In genomic region chr14:54239002-54239736, GRCm38 (mm10) we compare ENCODE assay signal across 8 mouse cellular contexts. TPM values are rescaled to one million over a fixed set of nuclear protein-coding genes. Genes with fewer than 3 reads are reported as not detected.
DNase-seq lines count a peak whose midpoint lies in the region; ATAC-seq and TF ChIP-seq lines count a peak whose summit lies in the region.

No protein-coding gene starts in this region.

- H3K9me3 ChIP-seq in hindbrain, embryonic 16.5 days (ENCODE audit: control insufficient read depth, low read length) = no peaks in the 10 kb centered on the region

- no peak overlapping the region for H3K9ac ChIP-seq in hindbrain, embryonic 16.5 days (ENCODE audit: low read depth, low read length)

- WGBS in hindbrain, embryonic 16.5 days = 23% methylated on average over 7 of the region's 7 CpGs

- intact Hi-C loops in left cerebral cortex, adult 2 months (cut with DNase I) = loop anchor here (1.0 kb wide), 1 partner anchor 210 kb away; no protein-coding TSS in a partner anchor

- TF ChIP-seq CTCF in left cerebral cortex, adult 2 months (IDR thresholded peaks at IDR 0.05) = peak; percentile 95

- H3K4me1 ChIP-seq in hindbrain, embryonic 16.5 days (ENCODE audit: control insufficient read depth, insufficient read depth, low read depth, low read length) = peaks cover 3% of the 10 kb centered on the region; the same call in 1 of the 2 replicates

- H3K36me3 ChIP-seq in hindbrain, embryonic 16.5 days (ENCODE audit: control insufficient read depth, insufficient read depth, low read length) = peaks cover 24% of the 10 kb centered on the region

- no peak overlapping the region for H3K27ac ChIP-seq in hindbrain, embryonic 16.5 days (ENCODE audit: low read depth, low read length)
- H3K27ac ChIP-seq in left cerebral cortex, adult 2 months = no peak overlapping the region

- peak; percentile 79 for ATAC-seq in activated CD4-positive, CD25-positive, alpha-beta regulatory T cell, adult 4 months
- peak; percentile 48 for ATAC-seq in hindbrain, embryonic 16.5 days
- ATAC-seq in megakaryocyte progenitor cell, adult 5-6 weeks (replicated peaks; ENCODE audit: poor library complexity) = peak; percentile 96

- no peaks in the 10 kb centered on the region for H3K27me3 ChIP-seq in hindbrain, embryonic 16.5 days (replicated peaks; ENCODE audit: control insufficient read depth, insufficient read depth, low read length)

- no peak overlapping the region for H3K4me2 ChIP-seq in hindbrain, embryonic 16.5 days (ENCODE audit: low read length)

- no peak overlapping the region for H3K4me3 ChIP-seq in hindbrain, embryonic 16.5 days (ENCODE audit: low read length)
- no peak overlapping the region for H3K4me3 ChIP-seq in left cerebral cortex, adult 2 months

- DNase-seq in cerebellum, postnatal 4 days (ENCODE audit: low spot score in 2 of 2) = peak; percentile 58 to 80
- DNase-seq in gastrocnemius, adult 18-20 months (ENCODE audit: low spot score) = peak; percentile 82
- peak; percentile 76 to 83 for DNase-seq in left cerebral cortex, adult 2 months (ENCODE audit: extremely low spot score in 1 of 2, low spot score in 2 of 2)
- DNase-seq in right cerebral cortex, postnatal 25 days = peak; percentile 69
- DNase-seq in urinary bladder, postnatal 14 days (ENCODE audit: low spot score) = peak; percentile 92

RNA-seq across cellular contexts. Expression of gene Dad1, which starts 14.7 kb away (rescaled TPM):
- polyA plus RNA-seq in activated CD4-positive, CD25-positive, alpha-beta regulatory T cell, adult 4 months (2017; shearing (Covaris generic)) = 100 to 1,000 TPM; 424 to 425 TPM
- total RNA-seq in gastrocnemius, adult 18-20 months (2021) = 10 to 100 TPM; 66.6 to 77.4 TPM
- polyA plus RNA-seq in hindbrain, embryonic 16.5 days (2015; fragmentation: Nextera tagmentation; extraction: Ambion mirVana) = 391 and 409 TPM in 2 replicates
- 100 to 1,000 TPM; 106 to 115 TPM for total RNA-seq in left cerebral cortex, adult 2 months (2021)
- 228 and 315 TPM in 2 replicates for total RNA-seq in megakaryocyte progenitor cell, adult 5-6 weeks (2015)
- total RNA-seq in megakaryocyte progenitor cell, adult 5-6 weeks (2017) = 125 and 135 TPM in 2 replicates

RNA-seq across cellular contexts. Expression of gene Abhd4, which starts 14.8 kb away (rescaled TPM):
- polyA plus RNA-seq in activated CD4-positive, CD25-positive, alpha-beta regulatory T cell, adult 4 months (2017; shearing (Covaris generic)) = 10 to 100 TPM; 16.3 to 16.9 TPM
- total RNA-seq in gastrocnemius, adult 18-20 months (2021) = 10 to 100 TPM; 19.4 to 19.5 TPM
- 70.3 and 75.2 TPM in 2 replicates for polyA plus RNA-seq in hindbrain, embryonic 16.5 days (2015; fragmentation: Nextera tagmentation; extraction: Ambion mirVana)
- 10 to 100 TPM; 46.7 to 49.3 TPM for total RNA-seq in left cerebral cortex, adult 2 months (2021)
- total RNA-seq in megakaryocyte progenitor cell, adult 5-6 weeks (2015) = 34.6 and 44.2 TPM in 2 replicates
- total RNA-seq in megakaryocyte progenitor cell, adult 5-6 weeks (2017) = 20.4 and 33.1 TPM in 2 replicates

RNA-seq across cellular contexts. Expression of gene Olfr49, which starts 45.6 kb away (rescaled TPM):
- polyA plus RNA-seq in activated CD4-positive, CD25-positive, alpha-beta regulatory T cell, adult 4 months (2017; shearing (Covaris generic)) = under 1 TPM in 1 of 2 experiments, not detected in 1; 0.08 TPM
- total RNA-seq in gastrocnemius, adult 18-20 months (2021) = not detected
- polyA plus RNA-seq in hindbrain, embryonic 16.5 days (2015; fragmentation: Nextera tagmentation; extraction: Ambion mirVana) = not detected in 2 replicates
- not detected for total RNA-seq in left cerebral cortex, adult 2 months (2021)
- total RNA-seq in megakaryocyte progenitor cell, adult 5-6 weeks (2015) = not detected in 2 replicates
- total RNA-seq in megakaryocyte progenitor cell, adult 5-6 weeks (2017) = not detected in 2 replicates
